Mouse (Mus musculus) hindbrain, embryonic 10.5 days (tissue): ENCODE results near the gene Yipf1. TPM values are rescaled to one million over a fixed set of nuclear protein-coding genes. Genes with fewer than 3 reads are reported as not detected.

Source experiments
- DNase-seq: peaks from one replicate; pipeline ENCODE4 v3.0.0-alpha.2; 2017; ENCODE audit warnings: low spot score
- H3K27ac ChIP-seq: fragments of 300-500 bp; sonication (generic); 2 replicates; pipeline ENCODE4 v1.5.1; 2016; ENCODE audit warnings: mild to moderate bottlenecking, moderate library complexity
- H3K27me3 ChIP-seq: fragments of 300-500 bp; sonication (generic); 2 replicates; pipeline ENCODE4 v1.6.1; 2016; ENCODE audit warnings: mild to moderate bottlenecking; ENCODE audit not compliant: poor library complexity, insufficient read depth, severe bottlenecking
- H3K36me3 ChIP-seq: fragments of 300-500 bp; sonication (generic); 2 replicates; pipeline ENCODE4 v1.6.1; 2016; ENCODE audit warnings: mild to moderate bottlenecking, moderate library complexity
- H3K4me1 ChIP-seq: fragments of 300-500 bp; sonication (generic); replicated peaks from 2 replicates; pipeline ENCODE4 v1.6.1; 2016; ENCODE audit warnings: mild to moderate bottlenecking
- H3K4me3 ChIP-seq: fragments of 300-500 bp; sonication (generic); 2 replicates; pipeline ENCODE4 v1.5.1; 2016; ENCODE audit warnings: mild to moderate bottlenecking, moderate library complexity
- H3K9me3 ChIP-seq: fragments of 300-500 bp; sonication (generic); 2 replicates; pipeline ENCODE4 v1.6.1; 2016; ENCODE audit warnings: mild to moderate bottlenecking, moderate library complexity
- WGBS: fragments of 180-500 bp; shearing (Covaris S2); methylation state at CpG from one replicate; pipeline ENCODE4 v1.1.7; 2016; 5-methylcytosine and 5-hydroxymethylcytosine counted together
- polyA plus RNA-seq: library from polyadenylated mRNA; unstranded; fragments of >200 nt; fragmentation: Nextera tagmentation; extraction: Ambion mirVana; gene quantifications from 2 replicates; pipeline ENCODE4 v1.2.1, GENCODE M21; 2016

The Yipf1 gene
- polyA plus RNA-seq, 1 experiment from 2014 or later, result 48.2 TPM

DNA sequence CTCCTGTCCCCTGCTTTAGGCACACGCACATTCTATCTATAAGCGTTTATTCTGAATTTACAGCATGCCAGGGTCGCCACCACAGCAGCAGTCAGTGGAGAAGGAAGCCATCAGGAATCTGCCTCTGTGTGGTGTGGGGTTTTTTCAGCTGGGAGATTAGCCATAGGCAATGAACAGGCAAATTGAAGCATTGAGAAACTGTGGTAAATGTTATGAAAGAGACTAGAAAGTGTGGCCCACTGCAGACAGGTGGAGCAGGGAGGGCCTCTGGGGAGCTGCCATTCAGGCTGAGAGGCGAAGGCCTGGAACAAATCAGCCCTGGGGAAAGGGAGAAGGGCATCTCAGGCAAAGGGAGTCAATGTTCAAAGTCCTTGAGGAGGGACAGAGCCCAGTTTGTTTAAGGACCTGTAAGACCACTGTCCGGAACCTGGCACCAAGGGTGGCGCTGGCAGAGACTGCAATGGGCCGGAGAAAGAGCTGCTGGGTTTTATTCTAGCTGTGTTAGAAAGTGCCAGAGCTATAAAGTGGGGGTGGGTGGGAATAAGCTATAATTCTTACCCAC is 14.3 kb upstream of the Yipf1 start:
- Histone ChIP-seq H3K4me1 (no peaks in the 10 kb centered on the region), H3K36me3 (no peaks in the 10 kb centered on the region), H3K27ac (no peak overlapping the region), H3K4me3 (no peak overlapping the region), H3K27me3 (no peaks in the 10 kb centered on the region), H3K9me3 (no peaks in the 10 kb centered on the region)
- DNase-seq, result no peak
- 88% methylated on average over 7 of the region's 7 CpGs for WGBS

DNA sequence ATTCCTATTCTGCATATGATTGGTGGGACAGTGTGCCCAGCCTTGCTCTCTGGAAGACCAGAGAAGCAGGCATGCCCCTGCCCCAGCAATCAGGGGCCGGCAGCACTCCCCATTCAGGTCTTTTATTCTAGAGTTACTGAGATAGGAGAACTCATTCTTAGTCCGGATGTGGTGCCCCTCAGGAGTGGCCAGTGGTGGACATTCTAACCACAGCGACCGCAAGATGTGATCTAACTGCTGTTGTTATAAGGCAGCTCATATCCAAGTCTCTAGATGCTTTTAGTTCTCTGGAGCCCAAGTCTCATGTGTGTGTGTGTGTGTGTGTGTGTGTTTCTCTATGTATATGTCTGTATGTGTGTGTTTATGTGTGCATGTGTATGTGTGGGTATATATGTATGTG is 13.8 kb upstream of the Yipf1 start:
- H3K27ac ChIP-seq, result no peak overlapping the region
- H3K36me3 ChIP-seq, result no peaks in the 10 kb centered on the region
- no peak for DNase-seq
- H3K4me1 ChIP-seq, result no peaks in the 10 kb centered on the region
- no peak overlapping the region for H3K4me3 ChIP-seq
- H3K9me3 ChIP-seq, result no peaks in the 10 kb centered on the region
- WGBS, result 74% methylated on average over 4 of the region's 4 CpGs
- no peaks in the 10 kb centered on the region for H3K27me3 ChIP-seq

GRCm38 (mm10) chr4:107300902-107301555 is 13.1 kb upstream of the Yipf1 start:
- H3K4me1 ChIP-seq, result no peaks in the 10 kb centered on the region
- no peak for DNase-seq
- H3K4me3 ChIP-seq, result no peak overlapping the region
- no peaks in the 10 kb centered on the region for H3K36me3 ChIP-seq
- no peak overlapping the region for H3K27ac ChIP-seq
- no peaks in the 10 kb centered on the region for H3K9me3 ChIP-seq
- 87% methylated on average over 1 of the region's 1 CpGs for WGBS
- no peaks in the 10 kb centered on the region for H3K27me3 ChIP-seq

DNA sequence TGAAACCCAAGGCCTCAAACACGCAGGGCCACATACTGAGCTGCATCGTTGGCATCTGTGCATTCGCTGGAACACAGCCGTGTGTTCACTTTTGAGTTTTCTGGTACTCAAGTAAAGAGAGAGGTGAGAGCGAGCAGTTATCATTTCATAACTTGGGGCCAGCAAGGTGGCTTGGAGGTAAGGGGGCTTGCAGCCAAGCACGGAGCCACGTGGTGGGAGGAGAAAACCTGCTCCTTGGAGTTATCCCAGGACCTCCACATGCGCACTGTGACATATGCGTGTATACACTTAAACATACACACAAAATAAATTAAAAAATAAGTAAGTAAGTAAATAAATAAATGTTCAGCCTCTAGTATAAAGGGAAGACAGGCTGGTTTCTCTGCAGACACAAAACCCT is 11.9 kb upstream of the Yipf1 start:
- no peak for DNase-seq
- Histone ChIP-seq H3K9me3 (no peaks in the 10 kb centered on the region), H3K27ac (no peak overlapping the region), H3K4me1 (0 out of 2 replicates have a peak, but pooled peaks cover 3% of the 10 kb centered on the region), H3K36me3 (no peaks in the 10 kb centered on the region), H3K4me3 (no peak overlapping the region), H3K27me3 (no peaks in the 10 kb centered on the region)
- WGBS, result 90% methylated on average over 9 of the region's 9 CpGs

- 88% methylated on average over 4 of the region's 4 CpGs for WGBS
- 0 out of 2 replicates have a peak, but pooled peaks cover 3% of the 10 kb centered on the region for H3K4me1 ChIP-seq
Measured at GRCm38 (mm10) chr4:107302832-107303231, 11.3 kb upstream of the Yipf1 start.

GRCm38 (mm10) chr4:107303531-107303930 is 10.6 kb upstream of the Yipf1 start:
- Histone ChIP-seq H3K4me3 (no peak overlapping the region), H3K4me1 (0 out of 2 replicates have a peak, but pooled peaks cover 3% of the 10 kb centered on the region), H3K9me3 (no peaks in the 10 kb centered on the region), H3K27ac (no peak overlapping the region), H3K36me3 (no peaks in the 10 kb centered on the region), H3K27me3 (no peaks in the 10 kb centered on the region)
- DNase-seq, result no peak
- 69% methylated on average over 3 of the region's 3 CpGs for WGBS

More at GRCm38 (mm10) chr4:107302832-107303231, 11.3 kb upstream of the Yipf1 start:
- no peaks in the 10 kb centered on the region for H3K27me3 ChIP-seq
- no peak overlapping the region for H3K27ac ChIP-seq
- H3K36me3 ChIP-seq, result no peaks in the 10 kb centered on the region
- no peaks in the 10 kb centered on the region for H3K9me3 ChIP-seq
- no peak for DNase-seq
- H3K4me3 ChIP-seq, result no peak overlapping the region

- no peaks in the 10 kb centered on the region for H3K27me3 ChIP-seq
- no peak within 1 kb of the TSS for H3K27ac ChIP-seq
- no peaks in the 10 kb centered on the region for H3K36me3 ChIP-seq
- 0 out of 2 replicates have a peak, but pooled peaks cover 3% of the 10 kb centered on the region for H3K4me1 ChIP-seq
- H3K9me3 ChIP-seq, result 0 out of 2 replicates have a peak, but pooled peaks cover 3% of the 10 kb centered on the region
- no peak within 1 kb of the TSS for H3K4me3 ChIP-seq
- WGBS, result 71% methylated on average over 6 of the region's 6 CpGs
- no peak for DNase-seq
Measured at GRCm38 (mm10) chr4:107306966-107307365, 7.2 kb upstream of the Yipf1 start, which contains the start of gene Dio1. TSS of gene Dio1 (minus strand) at chr4:107307169.

- peak overlapping the region; percentile 74 for H3K4me3 ChIP-seq
- WGBS, result 8% methylated on average over 7 of the region's 7 CpGs
- no peaks in the 10 kb centered on the region for H3K27me3 ChIP-seq
- peak overlapping the region; percentile 65 for H3K27ac ChIP-seq
- H3K9me3 ChIP-seq, result 0 out of 2 replicates have a peak, but pooled peaks cover 3% of the 10 kb centered on the region
- no peak for DNase-seq
- peaks cover 24% of the 10 kb centered on the region for H3K36me3 ChIP-seq
- peaks cover 18% of the 10 kb centered on the region for H3K4me1 ChIP-seq
Measured at GRCm38 (mm10) chr4:107314479-107314805, 279 bp downstream of the Yipf1 start.

- 77% methylated on average over 8 of the region's 8 CpGs for WGBS
- Histone ChIP-seq H3K9me3 (no peaks in the 10 kb centered on the region), H3K27ac (no peak overlapping the region), H3K36me3 (peaks cover 65% of the 10 kb centered on the region), H3K4me3 (no peak overlapping the region), H3K4me1 (peaks cover 13% of the 10 kb centered on the region), H3K27me3 (no peaks in the 10 kb centered on the region)
- no peak for DNase-seq
Measured at GRCm38 (mm10) chr4:107318646-107319045, 4.5 kb downstream of the Yipf1 start.

GRCm38 (mm10) chr4:107321041-107321440 is 6.9 kb downstream of the Yipf1 start:
- no peak overlapping the region for H3K27ac ChIP-seq
- no peaks in the 10 kb centered on the region for H3K9me3 ChIP-seq
- H3K4me3 ChIP-seq, result no peak overlapping the region
- H3K4me1 ChIP-seq, result no peaks in the 10 kb centered on the region
- 80% methylated on average over 2 of the region's 2 CpGs for WGBS
- no peaks in the 10 kb centered on the region for H3K27me3 ChIP-seq
- DNase-seq, result no peak
- H3K36me3 ChIP-seq, result peaks cover 76% of the 10 kb centered on the region

DNA sequence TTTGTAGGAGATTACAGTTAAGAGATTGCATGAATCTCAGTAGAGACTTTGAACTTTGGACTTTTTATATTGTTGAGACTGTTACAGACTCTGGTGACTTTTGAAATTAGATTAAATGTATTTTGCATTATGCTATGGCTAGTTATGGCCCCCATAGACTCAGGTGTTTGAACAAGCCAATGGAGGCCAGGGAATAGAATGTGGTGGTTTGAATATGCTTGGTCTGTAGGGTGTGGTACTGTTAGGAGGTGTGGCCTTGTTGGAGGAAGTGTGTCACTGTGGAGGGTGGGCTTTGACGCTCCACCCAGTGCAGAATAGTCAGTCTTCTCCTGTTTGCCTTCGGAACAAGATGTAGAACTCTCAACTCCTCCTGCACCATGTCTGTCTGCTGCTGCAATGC is 8.9 kb downstream of the Yipf1 start:
- Histone ChIP-seq H3K4me3 (no peak overlapping the region), H3K27ac (no peak overlapping the region), H3K36me3 (peaks cover 75% of the 10 kb centered on the region), H3K27me3 (no peaks in the 10 kb centered on the region), H3K9me3 (no peaks in the 10 kb centered on the region), H3K4me1 (no peaks in the 10 kb centered on the region)
- WGBS, result 92% methylated on average over 2 of the region's 2 CpGs
- no peak for DNase-seq

GRCm38 (mm10) chr4:107328530-107328929 is 14.4 kb downstream of the Yipf1 start:
- no peak overlapping the region for H3K27ac ChIP-seq
- no peak overlapping the region for H3K4me3 ChIP-seq
- no peaks in the 10 kb centered on the region for H3K27me3 ChIP-seq
- DNase-seq, result no peak
- no peaks in the 10 kb centered on the region for H3K4me1 ChIP-seq
- H3K9me3 ChIP-seq, result no peaks in the 10 kb centered on the region
- WGBS, result 94% methylated on average over 8 of the region's 8 CpGs
- H3K36me3 ChIP-seq, result peaks cover 37% of the 10 kb centered on the region

GRCm38 (mm10) chr4:107333514-107333913 is 19.4 kb downstream of the Yipf1 start:
- WGBS, result 88% methylated on average over 4 of the region's 4 CpGs
- no peaks in the 10 kb centered on the region for H3K9me3 ChIP-seq
- DNase-seq, result no peak

More at GRCm38 (mm10) chr4:107333514-107333913, 19.4 kb downstream of the Yipf1 start:
- Histone ChIP-seq H3K27me3 (no peaks in the 10 kb centered on the region), H3K36me3 (peaks cover 15% of the 10 kb centered on the region; the same call in 1 of the 2 replicates), H3K4me1 (no peaks in the 10 kb centered on the region), H3K27ac (no peak overlapping the region), H3K4me3 (no peak overlapping the region)
